Mouse (Mus musculus): ENCODE measurements around the gene Cept1. TPM values are rescaled to one million over a fixed set of nuclear protein-coding genes. Genes with fewer than 3 reads are reported as not detected.

The Cept1 gene
- total and polyA plus RNA-seq, 3 experiments, result 10.5 to 22.1 (median 19.3) TPM

DNA sequence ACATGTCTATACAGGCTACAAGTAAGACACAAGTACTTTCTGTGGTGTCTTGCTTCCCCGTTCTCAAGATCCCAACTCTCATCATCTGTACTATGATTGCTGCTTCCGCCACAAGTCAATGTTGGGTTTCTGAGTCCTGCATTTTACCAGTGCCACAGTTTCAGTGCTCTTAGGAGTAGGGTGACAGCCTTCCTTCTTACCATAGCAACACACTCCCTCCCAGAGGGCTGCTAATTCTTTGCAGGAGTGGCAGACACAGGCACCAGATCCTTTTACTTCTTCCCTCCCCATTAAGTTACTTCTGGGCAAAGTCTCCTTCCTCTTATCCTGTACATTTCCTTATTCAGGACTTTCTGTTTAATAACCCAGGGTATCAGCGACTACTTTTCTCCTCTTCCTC lies 62.7 kb downstream of the Cept1 start:
- no peak for TF ChIP-seq EP300 (IDR thresholded peaks at IDR 0.05; ENCODE audit: insufficient read depth, low read depth, low read length)
- no peak for TF ChIP-seq POLR2A (IDR thresholded peaks at IDR 0.05; ENCODE audit: insufficient read depth, low read depth, low read length)
- no peak for TF ChIP-seq CTCF (IDR thresholded peaks at IDR 0.05)
- H3K27me3 ChIP-seq (ENCODE audit: control insufficient read depth, insufficient read depth, low read length), result no peaks in the 10 kb centered on the region
- no peak overlapping the region for H3K27ac ChIP-seq
- WGBS, result 87% methylated on average over 3 of the region's 3 CpGs
- peaks cover 4% of the 10 kb centered on the region for H3K4me1 ChIP-seq (ENCODE audit: control insufficient read depth, insufficient read depth, low read length)
- no peaks in the 10 kb centered on the region for H3K79me2 ChIP-seq (replicated peaks; ENCODE audit: control insufficient read depth, insufficient read depth, low read length)
- DNase-seq, result no peak
- no peaks in the 10 kb centered on the region for H3K36me3 ChIP-seq (ENCODE audit: control insufficient read depth, insufficient read depth, low read length)
- no peak overlapping the region for H3K9ac ChIP-seq (ENCODE audit: low read depth, low read length)
- H3K4me3 ChIP-seq, result no peak overlapping the region
- intact Hi-C loops (cut with DNase I), result loop anchor here (5.0 kb wide), 1 partner anchor 72 kb away; no protein-coding TSS in a partner anchor

- 60% methylated on average over 4 of the region's 4 CpGs for WGBS
Measured at GRCm38 (mm10) chr3:106483796-106484405, 63.7 kb downstream of the Cept1 start.

DNA sequence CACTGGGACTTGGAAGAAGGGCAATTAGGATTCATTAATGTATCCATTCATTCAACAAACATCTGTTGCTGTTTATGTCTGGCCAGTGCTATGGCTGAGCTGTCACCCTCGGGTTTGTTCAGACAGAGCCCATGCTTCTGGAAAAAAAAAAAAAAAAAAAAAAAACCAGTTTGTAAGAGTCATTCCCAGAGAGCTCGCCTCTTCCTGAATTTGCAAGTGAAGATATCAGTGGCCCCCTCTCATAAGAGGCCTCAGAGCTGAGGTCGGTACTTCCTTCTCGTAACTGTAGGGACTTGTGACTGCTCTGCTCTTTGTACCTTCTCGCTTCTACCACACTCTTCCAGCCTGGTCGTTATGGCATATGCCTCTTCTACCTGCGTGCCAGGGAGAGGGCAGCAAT lies 64.3 kb downstream of the Cept1 start:
- no peaks in the 10 kb centered on the region for H3K27me3 ChIP-seq (ENCODE audit: control insufficient read depth, insufficient read depth, low read length)
- no peak overlapping the region for H3K27ac ChIP-seq
- no peak overlapping the region for H3K9ac ChIP-seq (ENCODE audit: low read depth, low read length)
- H3K79me2 ChIP-seq (replicated peaks; ENCODE audit: control insufficient read depth, insufficient read depth, low read length), result no peaks in the 10 kb centered on the region
- no peak for DNase-seq
- H3K4me1 ChIP-seq (ENCODE audit: control insufficient read depth, insufficient read depth, low read length), result peaks cover 4% of the 10 kb centered on the region
- H3K4me3 ChIP-seq, result no peak overlapping the region
- TF ChIP-seq CTCF (IDR thresholded peaks at IDR 0.05), result no peak
- TF ChIP-seq POLR2A (IDR thresholded peaks at IDR 0.05; ENCODE audit: insufficient read depth, low read depth, low read length), result no peak
- no peak for TF ChIP-seq EP300 (IDR thresholded peaks at IDR 0.05; ENCODE audit: insufficient read depth, low read depth, low read length)
- WGBS, result 59% methylated on average over 7 of the region's 7 CpGs
- intact Hi-C loops (cut with DNase I), result loop anchor here (5.0 kb wide), 1 partner anchor 74 kb away; no protein-coding TSS in a partner anchor
- no peaks in the 10 kb centered on the region for H3K36me3 ChIP-seq (ENCODE audit: control insufficient read depth, insufficient read depth, low read length)

More at GRCm38 (mm10) chr3:106483796-106484405, 63.7 kb downstream of the Cept1 start:
- H3K36me3 ChIP-seq (ENCODE audit: control insufficient read depth, insufficient read depth, low read length), result no peaks in the 10 kb centered on the region
- no peak for TF ChIP-seq EP300 (IDR thresholded peaks at IDR 0.05; ENCODE audit: insufficient read depth, low read depth, low read length)
- TF ChIP-seq POLR2A (IDR thresholded peaks at IDR 0.05; ENCODE audit: insufficient read depth, low read depth, low read length), result no peak
- no peak for TF ChIP-seq CTCF (IDR thresholded peaks at IDR 0.05)
- H3K27ac ChIP-seq, result no peak overlapping the region
- H3K9ac ChIP-seq (ENCODE audit: low read depth, low read length), result no peak overlapping the region
- intact Hi-C loops (cut with DNase I), result loop anchor here (5.0 kb wide), 1 partner anchor 73 kb away; no protein-coding TSS in a partner anchor
- H3K79me2 ChIP-seq (replicated peaks; ENCODE audit: control insufficient read depth, insufficient read depth, low read length), result no peaks in the 10 kb centered on the region
- H3K4me3 ChIP-seq, result no peak overlapping the region
- peaks cover 4% of the 10 kb centered on the region for H3K4me1 ChIP-seq (ENCODE audit: control insufficient read depth, insufficient read depth, low read length)
- no peaks in the 10 kb centered on the region for H3K27me3 ChIP-seq (ENCODE audit: control insufficient read depth, insufficient read depth, low read length)
- DNase-seq, result no peak

GRCm38 (mm10) chr3:106482281-106483081 lies 65.1 kb downstream of the Cept1 start, which contains the start of gene Dennd2d:
Gene Dennd2d, plus strand, starts transcription at chr3:106482405.
- intact Hi-C loops (cut with DNase I), result loop anchor here (5.0 kb wide), 1 partner anchor 75 kb away; no protein-coding TSS in a partner anchor
- H3K79me2 ChIP-seq (replicated peaks; ENCODE audit: control insufficient read depth, insufficient read depth, low read length), result no peaks in the 10 kb centered on the region
- peak; percentile 53 to 61 for DNase-seq
- no peaks in the 10 kb centered on the region for H3K36me3 ChIP-seq (ENCODE audit: control insufficient read depth, insufficient read depth, low read length)
- H3K9ac ChIP-seq (ENCODE audit: low read depth, low read length), result peak within 1 kb of the TSS; percentile 50
- no peak for TF ChIP-seq POLR2A (IDR thresholded peaks at IDR 0.05; ENCODE audit: insufficient read depth, low read depth, low read length)
- TF ChIP-seq EP300 (IDR thresholded peaks at IDR 0.05; ENCODE audit: insufficient read depth, low read depth, low read length), result no peak
- peak; percentile 38 for TF ChIP-seq CTCF (IDR thresholded peaks at IDR 0.05)
- no peak within 1 kb of the TSS for H3K27ac ChIP-seq
- H3K4me1 ChIP-seq (ENCODE audit: control insufficient read depth, insufficient read depth, low read length), result peaks cover 4% of the 10 kb centered on the region
- WGBS, result 3% methylated on average over 44 of the region's 44 CpGs
- H3K4me3 ChIP-seq, result peak within 1 kb of the TSS; percentile 73
- no peaks in the 10 kb centered on the region for H3K27me3 ChIP-seq (ENCODE audit: control insufficient read depth, insufficient read depth, low read length)

- no peak for DNase-seq
- TF ChIP-seq EP300 (IDR thresholded peaks at IDR 0.05; ENCODE audit: insufficient read depth, low read depth, low read length), result no peak
- TF ChIP-seq POLR2A (IDR thresholded peaks at IDR 0.05; ENCODE audit: insufficient read depth, low read depth, low read length), result no peak
- TF ChIP-seq CTCF (IDR thresholded peaks at IDR 0.05), result no peak
- H3K9ac ChIP-seq (ENCODE audit: low read depth, low read length), result no peak overlapping the region
- H3K4me3 ChIP-seq, result no peak overlapping the region
- H3K79me2 ChIP-seq (replicated peaks; ENCODE audit: control insufficient read depth, insufficient read depth, low read length), result no peaks in the 10 kb centered on the region
- no peak overlapping the region for H3K27ac ChIP-seq
- intact Hi-C loops (cut with DNase I), result no loop called here
- H3K27me3 ChIP-seq (ENCODE audit: control insufficient read depth, insufficient read depth, low read length), result no peaks in the 10 kb centered on the region
- no peaks in the 10 kb centered on the region for H3K4me1 ChIP-seq (ENCODE audit: control insufficient read depth, insufficient read depth, low read length)
- H3K36me3 ChIP-seq (ENCODE audit: control insufficient read depth, insufficient read depth, low read length), result no peaks in the 10 kb centered on the region
- 84% methylated on average over 1 of the region's 1 CpGs for WGBS
Measured at GRCm38 (mm10) chr3:106476863-106477262, 70.7 kb downstream of the Cept1 start.

Measured in heart, adult 2 months (tissue).